Mouse (Mus musculus): ENCODE data around the gene Col18a1. TPM values are rescaled to one million over a fixed set of nuclear protein-coding genes. Genes with fewer than 3 reads are reported as not detected.

Col18a1 gene
- total RNA-seq, 2 experiments from 2014 or later, result 30.0 to 31.8 TPM

- intact Hi-C loops (cut with DNase I), result no loop called here
- no peak for DNase-seq
Observed at GRCm38 (mm10) chr10:77118361-77118760, 48.0 kb downstream of the Col18a1 start.

DNA sequence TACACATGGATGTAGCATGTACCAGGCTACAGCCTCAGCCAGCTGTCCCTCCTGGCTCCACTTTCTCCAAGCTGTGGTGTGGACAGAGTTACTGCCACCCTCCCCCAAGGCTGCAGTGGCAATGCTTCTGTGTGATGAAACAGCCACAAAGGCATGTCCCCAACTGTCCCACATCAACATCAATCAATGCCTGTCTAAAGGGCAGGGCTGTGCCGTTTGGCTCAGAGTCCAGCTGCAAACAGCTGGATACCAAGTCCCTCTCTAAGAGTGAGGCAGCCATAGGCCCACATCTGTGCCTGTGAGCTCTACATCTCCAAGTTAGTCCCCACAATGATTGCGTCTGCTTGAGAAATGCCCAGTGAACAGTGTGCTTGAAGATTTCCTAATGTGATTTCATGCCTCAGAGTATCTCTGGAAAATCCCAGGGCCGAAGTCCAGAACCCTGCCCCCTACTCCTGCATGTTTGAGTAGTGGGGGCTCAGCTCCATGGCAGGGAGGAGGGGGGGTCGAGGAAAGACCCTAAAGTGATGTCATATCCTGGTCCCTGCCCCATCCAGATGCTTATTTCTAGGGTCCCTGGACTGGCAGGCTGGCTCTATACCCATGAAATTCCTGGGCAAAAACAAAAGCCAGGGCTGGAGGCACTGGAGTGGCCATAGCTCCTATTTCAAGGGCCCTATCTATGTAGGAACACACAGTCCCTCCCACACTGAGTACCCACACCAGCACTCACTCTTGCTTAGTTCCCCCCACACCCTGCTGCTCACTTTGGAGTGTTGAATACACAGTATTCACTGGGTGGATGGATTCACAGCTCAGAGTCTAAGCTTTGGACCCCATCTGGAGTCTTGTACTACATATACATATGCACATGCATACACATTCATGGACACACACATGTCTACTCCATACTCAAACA is 49.6 kb downstream of the Col18a1 start:
- DNase-seq, result peak; percentile 26 to 28
- intact Hi-C loops (cut with DNase I), result no loop called here

DNA sequence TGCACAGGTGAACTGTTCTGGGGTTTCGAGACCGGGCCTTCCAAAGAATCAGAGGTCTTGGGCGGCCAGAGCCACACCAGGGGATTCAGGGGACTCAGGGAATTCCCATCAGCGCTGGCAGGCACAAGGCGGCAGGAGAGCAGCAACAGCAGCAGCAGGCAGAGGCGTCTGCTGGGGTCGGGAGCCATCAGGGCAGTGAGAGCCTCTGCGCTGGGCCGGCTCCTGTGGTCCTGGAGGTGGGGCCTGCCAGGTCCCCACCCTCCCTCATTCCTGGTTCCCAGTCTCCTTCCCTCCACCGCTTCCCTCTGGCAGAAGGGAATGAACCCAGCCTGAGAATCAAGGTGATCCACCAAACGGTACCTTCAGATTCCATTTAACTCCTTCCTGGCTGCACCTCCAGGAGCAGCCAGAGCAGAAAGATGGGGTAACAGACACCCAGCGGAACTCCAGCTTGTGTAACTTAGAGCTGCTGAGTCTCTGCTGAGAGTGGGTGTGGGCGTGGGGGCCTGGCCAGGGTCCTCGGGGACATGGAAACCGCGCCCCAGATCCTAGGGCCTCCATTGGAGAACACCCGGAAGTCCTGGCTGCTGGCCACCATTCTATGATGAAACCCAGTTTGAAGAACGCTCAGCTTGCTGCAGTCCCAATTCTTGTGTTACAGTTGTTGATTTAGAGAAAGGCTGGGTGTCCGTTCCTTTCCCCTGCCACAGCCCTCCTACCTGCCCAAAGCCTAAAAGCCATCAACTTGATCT is 52.7 kb downstream of the Col18a1 start:
- intact Hi-C loops (cut with DNase I), result no loop called here
- peak; percentile 78 to 79 for DNase-seq

- no peak for DNase-seq
- intact Hi-C loops (cut with DNase I), result no loop called here
Observed at GRCm38 (mm10) chr10:77111550-77112249, 54.6 kb downstream of the Col18a1 start.

DNA sequence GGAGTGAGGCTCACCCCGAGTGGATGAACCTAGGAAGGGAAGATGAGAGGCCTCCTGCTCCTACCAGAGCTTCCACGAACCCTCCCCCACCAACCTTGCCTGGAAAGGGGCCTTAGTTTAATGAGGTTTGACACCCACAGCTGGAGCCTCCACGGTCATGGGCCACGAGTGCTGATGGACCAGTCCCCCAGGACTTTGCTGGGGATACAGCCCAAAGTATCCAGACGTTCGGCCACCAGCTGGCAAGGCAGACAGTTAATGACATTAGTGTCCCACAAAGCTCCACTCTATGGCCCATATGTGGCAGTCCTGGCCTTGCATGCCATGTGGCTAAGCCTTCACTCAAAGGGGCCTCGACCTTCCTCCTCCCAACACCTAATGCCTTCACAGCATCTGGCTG is 55.5 kb downstream of the Col18a1 start:
- intact Hi-C loops (cut with DNase I), result no loop called here
- DNase-seq, result no peak

GRCm38 (mm10) chr10:77110010-77110409 is 56.3 kb downstream of the Col18a1 start:
- no peak for DNase-seq
- intact Hi-C loops (cut with DNase I), result no loop called here

DNA sequence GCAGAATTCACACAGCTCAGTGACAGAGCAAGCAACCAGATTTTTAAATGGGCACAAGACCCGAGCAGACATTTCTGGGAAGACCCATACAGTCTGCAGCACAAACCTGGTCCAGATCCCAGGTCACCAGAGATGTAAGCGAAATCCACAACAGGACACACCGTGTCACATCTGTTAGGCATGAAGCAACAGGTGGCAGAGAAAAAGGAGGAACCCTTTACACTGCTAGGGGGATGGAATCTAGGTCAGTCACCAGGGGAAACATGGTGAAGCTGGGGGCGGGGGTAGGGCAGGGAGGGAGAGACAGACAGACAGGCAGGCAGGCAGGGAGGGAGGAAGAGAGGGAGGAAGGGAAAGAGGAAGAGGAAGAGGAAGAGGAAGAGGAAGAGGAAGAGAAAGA is 58.2 kb downstream of the Col18a1 start:
- intact Hi-C loops (cut with DNase I), result no loop called here
- no peak for DNase-seq

DNA sequence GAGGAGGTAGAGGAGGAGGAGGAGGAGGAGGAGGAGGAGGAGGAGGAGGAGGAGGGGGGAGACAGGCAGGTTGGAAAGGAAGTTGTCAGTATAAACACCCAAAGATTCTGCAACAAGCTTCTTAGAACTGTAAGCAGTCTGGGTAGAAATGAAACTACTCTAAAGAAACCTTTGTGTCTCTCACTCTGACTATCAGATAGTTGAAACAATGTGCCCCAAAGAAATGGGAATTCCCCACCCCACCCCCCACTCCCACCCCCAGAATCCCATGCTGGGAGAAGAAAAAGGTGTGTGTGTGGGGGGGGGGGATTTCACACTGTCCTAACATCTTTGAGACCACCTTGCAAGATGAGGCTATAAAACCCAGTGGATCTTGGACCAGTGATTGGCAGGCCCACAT is 62.0 kb downstream of the Col18a1 start:
- intact Hi-C loops (cut with DNase I), result no loop called here
- DNase-seq, result no peak

DNA sequence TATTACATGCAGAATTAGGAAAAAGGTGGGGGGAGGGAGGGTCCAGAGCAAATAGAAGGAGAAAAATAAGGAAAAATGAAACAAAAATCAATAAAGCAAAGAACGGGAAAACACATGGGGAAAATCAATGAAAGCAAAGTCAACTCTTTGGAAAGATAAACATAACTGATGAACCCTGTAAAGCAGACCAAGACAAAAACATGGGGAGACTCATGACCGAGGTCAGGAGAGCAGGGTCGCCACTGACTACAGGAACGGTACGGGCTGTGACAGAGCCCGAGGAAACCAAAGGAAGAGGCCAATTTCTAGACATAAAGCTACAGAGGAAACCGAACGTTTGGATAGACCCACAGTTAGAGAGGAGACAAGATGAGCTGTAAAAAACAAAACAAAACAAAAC is 62.7 kb downstream of the Col18a1 start:
- no peak for DNase-seq

DNA sequence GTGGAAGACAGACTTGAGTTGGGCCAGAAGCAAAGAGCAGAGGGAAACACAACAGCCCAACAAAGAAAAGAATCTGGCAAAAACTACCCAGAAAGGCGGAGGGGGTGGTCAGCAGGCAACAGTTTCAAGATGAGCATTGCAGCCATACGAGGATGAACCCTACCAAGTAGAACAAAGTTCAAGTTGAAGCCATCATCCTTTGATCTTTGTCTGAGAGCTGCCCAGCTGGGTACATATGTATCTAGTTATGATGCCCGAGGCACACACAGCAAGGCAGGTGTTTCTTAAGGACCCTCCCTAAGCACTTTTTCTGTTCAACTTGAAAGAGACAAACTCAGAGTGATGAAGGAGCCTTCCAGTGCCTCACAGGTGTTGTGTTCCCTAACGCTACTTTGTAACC is 66.6 kb downstream of the Col18a1 start:
- no peak for DNase-seq
- intact Hi-C loops (cut with DNase I), result no loop called here

More for the DNA sequence above, 62.7 kb downstream of the Col18a1 start:
- intact Hi-C loops (cut with DNase I), result no loop called here

GRCm38 (mm10) chr10:77098619-77099018 is 67.7 kb downstream of the Col18a1 start:
- intact Hi-C loops (cut with DNase I), result no loop called here
- DNase-seq, result peak in 1 of 2 experiments; percentile 28

GRCm38 (mm10) chr10:77097890-77098200 is 68.5 kb downstream of the Col18a1 start:
- peak in 1 of 2 experiments; percentile 29 for DNase-seq

GRCm38 (mm10) chr10:77097006-77097889 is 69.1 kb downstream of the Col18a1 start:
- no peak for DNase-seq
- intact Hi-C loops (cut with DNase I), result no loop called here

More at GRCm38 (mm10) chr10:77097890-77098200, 68.5 kb downstream of the Col18a1 start:
- intact Hi-C loops (cut with DNase I), result no loop called here

DNA sequence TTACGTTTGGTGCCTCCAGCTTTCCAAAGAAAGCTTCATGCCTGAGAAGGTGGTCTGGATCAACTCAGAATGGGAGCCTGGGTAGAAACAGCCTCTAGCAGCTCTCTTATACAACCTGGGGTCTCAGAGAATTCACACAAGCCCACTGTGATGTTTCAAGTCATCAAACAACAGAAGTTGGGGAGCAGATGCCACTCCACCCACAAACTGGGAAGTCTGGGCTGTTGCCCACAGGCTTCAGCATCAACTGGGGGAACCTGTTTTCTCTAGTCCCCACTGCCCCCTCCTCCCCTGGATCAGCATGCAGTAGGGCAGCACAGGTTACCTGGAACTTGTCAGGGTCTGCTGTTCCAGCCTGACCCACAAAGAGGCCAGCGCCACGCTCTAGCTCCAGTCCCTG is 70.7 kb downstream of the Col18a1 start:
- intact Hi-C loops (cut with DNase I), result no loop called here
- no peak for DNase-seq

DNA sequence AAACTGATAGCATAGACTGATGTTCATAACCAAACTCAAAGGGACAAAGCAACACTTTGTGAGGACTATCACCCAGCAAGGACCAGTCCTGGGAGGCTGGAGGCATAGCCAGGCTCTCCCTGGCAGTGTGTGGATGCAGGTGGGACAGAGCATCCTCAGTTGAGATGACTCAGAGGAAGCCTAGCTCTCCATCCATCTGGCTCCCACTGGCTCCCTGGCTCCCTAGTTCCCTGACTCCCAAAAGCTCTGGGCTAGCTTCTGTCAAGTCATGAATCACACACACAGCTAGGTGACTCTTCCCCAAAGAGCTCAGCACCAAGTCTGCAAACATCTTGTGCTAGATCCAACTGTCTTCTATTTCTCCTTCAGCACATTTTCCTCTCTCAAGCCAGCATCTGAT is 72.5 kb downstream of the Col18a1 start:
- no peak for DNase-seq
- intact Hi-C loops (cut with DNase I), result no loop called here

- intact Hi-C loops (cut with DNase I), result no loop called here
- DNase-seq, result no peak
Observed at GRCm38 (mm10) chr10:77091538-77092097, 74.7 kb downstream of the Col18a1 start.

DNA sequence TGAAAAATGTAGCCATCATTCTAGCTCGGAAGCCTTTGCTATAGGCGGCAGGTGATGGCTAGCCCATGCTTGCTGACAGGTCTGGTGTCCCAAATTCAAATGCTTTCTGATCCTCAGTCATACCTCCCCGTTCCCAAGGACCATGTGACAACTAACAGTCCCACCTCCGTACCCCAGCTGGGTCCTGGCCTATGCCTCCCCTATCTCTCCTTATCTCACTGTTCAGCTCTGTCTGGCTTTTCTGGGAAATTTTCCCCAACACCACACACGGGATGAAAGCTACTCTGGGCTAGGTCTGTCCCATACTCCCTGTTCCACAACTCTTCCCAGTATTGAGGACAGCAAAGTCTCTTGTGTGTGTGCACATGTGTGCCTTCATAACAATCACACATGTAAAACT is 76.3 kb downstream of the Col18a1 start:
- DNase-seq, result no peak
- intact Hi-C loops (cut with DNase I), result no loop called here

DNA sequence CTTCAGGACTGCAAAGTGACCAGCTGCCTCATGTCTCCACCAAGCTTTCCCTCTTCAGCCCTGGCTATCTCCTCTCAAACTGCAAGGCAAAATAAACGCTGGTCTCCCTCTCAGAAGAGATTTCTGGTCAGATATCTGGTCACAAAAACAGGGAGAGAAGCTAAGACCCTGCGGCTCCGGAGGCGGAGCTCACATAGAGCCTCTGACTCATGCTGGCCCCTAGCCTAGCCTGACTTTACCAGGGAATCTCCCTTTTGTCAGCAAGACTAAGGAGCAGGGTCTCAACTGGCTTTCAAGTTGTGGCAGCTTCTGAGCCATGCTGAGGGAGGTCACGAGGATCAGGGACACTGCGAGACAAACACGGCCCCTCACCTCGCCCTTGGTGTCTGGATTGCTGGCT is 77.0 kb downstream of the Col18a1 start:
- intact Hi-C loops (cut with DNase I), result no loop called here
- peak; percentile 50 to 65 for DNase-seq

DNA sequence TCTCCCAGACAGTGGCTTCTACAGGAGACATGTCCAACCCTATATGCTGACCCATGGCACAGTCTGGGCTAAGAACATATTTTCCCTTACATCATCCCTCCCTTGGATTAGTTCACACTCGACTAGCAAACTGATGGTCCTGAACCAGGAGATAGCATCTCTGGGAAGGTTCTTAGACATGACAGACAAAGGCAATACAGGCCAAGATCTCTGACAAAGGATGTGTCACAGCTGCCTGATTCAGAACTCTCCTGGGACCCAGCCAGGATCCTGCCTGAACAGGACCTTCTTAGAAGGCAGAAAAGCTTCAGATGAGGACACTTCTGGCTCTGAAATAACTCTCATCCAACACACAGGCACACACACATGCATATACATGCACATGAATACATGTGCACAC is 81.8 kb downstream of the Col18a1 start:
- intact Hi-C loops (cut with DNase I), result loop anchor here (1.0 kb wide), 1 partner anchor 168 kb away; no protein-coding TSS in a partner anchor
- peak; percentile 25 to 45 for DNase-seq

DNA sequence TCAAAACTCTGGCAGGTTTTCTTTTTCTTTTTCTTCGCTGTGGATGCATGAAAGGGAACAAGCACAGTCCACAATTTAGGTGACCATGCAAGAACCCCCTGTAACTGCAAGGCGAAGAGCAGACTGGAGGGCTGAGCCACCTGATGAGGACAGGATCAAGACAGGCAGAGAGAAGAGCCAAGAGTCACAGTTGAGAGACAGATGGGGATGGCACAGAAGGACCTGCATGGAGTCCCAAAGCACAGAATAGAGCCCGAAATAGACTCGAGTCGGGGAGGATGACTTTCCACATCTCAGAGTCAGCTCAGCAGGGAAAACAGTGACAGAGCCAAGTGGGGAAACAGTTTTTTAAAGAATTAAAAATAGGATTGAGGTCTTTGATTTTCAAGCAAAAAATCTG is 83.4 kb downstream of the Col18a1 start:
- DNase-seq, result no peak
- intact Hi-C loops (cut with DNase I), result loop anchor here (2.0 kb wide), 1 partner anchor 48 kb away; no protein-coding TSS in a partner anchor

Data from heart, postnatal 14 days (tissue).